Mouse (Mus musculus) heart, embryonic 15.5 days (tissue): ENCODE results near the gene Tnfrsf9. TPM values are rescaled to one million over a fixed set of nuclear protein-coding genes. Genes with fewer than 3 reads are reported as not detected.
"Not testable (repeated sequence)": the region's sequence is repeated elsewhere in the genome, so short reads cannot be mapped to it uniquely, and the experiment has no call there.

Experiments
- ATAC-seq: fragments of 200-750 bp; cut with Nextera tagmentation; replicated peaks from 2 replicates; pipeline ENCODE4 v1.8.0; 2017; ENCODE audit warnings: low read depth, moderate TSS enrichment; ENCODE audit not compliant: insufficient number of reproducible peaks, insufficient read depth, low FRiP score
- H3K27ac ChIP-seq: fragments of 300-500 bp; sonication (generic); 2 replicates; pipeline ENCODE4 v1.5.1; 2015; ENCODE audit warnings: mild to moderate bottlenecking, inconsistent platforms
- H3K27me3 ChIP-seq: fragments of 300-500 bp; sonication (generic); 2 replicates; pipeline ENCODE4 v1.6.1; 2015; ENCODE audit warnings: inconsistent platforms
- H3K36me3 ChIP-seq: fragments of 300-500 bp; sonication (generic); 2 replicates; pipeline ENCODE4 v1.6.1; 2015; ENCODE audit warnings: mild to moderate bottlenecking, inconsistent platforms
- H3K4me1 ChIP-seq: fragments of 300-500 bp; sonication (generic); replicated peaks from 2 replicates; pipeline ENCODE4 v1.6.1; 2015; ENCODE audit warnings: inconsistent platforms
- H3K4me2 ChIP-seq: fragments of 300-500 bp; sonication (generic); 2 replicates; pipeline ENCODE4 v1.6.1; 2015; ENCODE audit warnings: inconsistent platforms, mild to moderate bottlenecking, moderate library complexity
- H3K4me3 ChIP-seq: fragments of 300-500 bp; sonication (generic); 2 replicates; pipeline ENCODE4 v1.5.1; 2015; ENCODE audit warnings: mild to moderate bottlenecking, inconsistent platforms
- H3K9ac ChIP-seq: fragments of 300-500 bp; sonication (generic); 2 replicates; pipeline ENCODE4 v1.6.1; 2015; ENCODE audit warnings: mild to moderate bottlenecking, inconsistent platforms
- H3K9me3 ChIP-seq: fragments of 300-500 bp; sonication (generic); replicated peaks from 2 replicates; pipeline ENCODE4 v1.6.1; 2016; ENCODE audit warnings: inconsistent platforms
- WGBS: fragments of 180-500 bp; shearing (Covaris S2); methylation state at CpG from one replicate; pipeline ENCODE4 v1.1.7; 2015; ENCODE audit warnings: mixed read lengths; 5-methylcytosine and 5-hydroxymethylcytosine counted together
- polyA plus RNA-seq: library from polyadenylated mRNA; unstranded; fragments of >200 nt; fragmentation: Nextera tagmentation; extraction: Ambion mirVana; gene quantifications from 2 replicates; pipeline ENCODE4 v1.2.1, GENCODE M21; 2015

The Tnfrsf9 gene
- polyA plus RNA-seq, 1 experiment from 2014 or later = 2.0 TPM

GRCm38 (mm10) chr4:150896896-150897624 lies 17.3 kb upstream of the Tnfrsf9 start:
- Histone ChIP-seq H3K9ac (no peak overlapping the region), H3K4me2 (no peak overlapping the region), H3K4me1 (no peaks in the 10 kb centered on the region), H3K36me3 (peaks cover 36% of the 10 kb centered on the region), H3K27me3 (no peaks in the 10 kb centered on the region), H3K27ac (no peak overlapping the region; the same call in 1 of the 2 replicates), H3K4me3 (no peak overlapping the region), H3K9me3 (no peaks in the 10 kb centered on the region)
- ATAC-seq = no peak
- WGBS = 89% methylated on average over 26 of the region's 26 CpGs

- H3K4me2 ChIP-seq = no peak overlapping the region
- WGBS = 56% methylated on average over 13 of the region's 13 CpGs
- no peak overlapping the region for H3K9ac ChIP-seq
- H3K4me1 ChIP-seq = no peaks in the 10 kb centered on the region
- H3K9me3 ChIP-seq = no peaks in the 10 kb centered on the region
- no peak overlapping the region for H3K27ac ChIP-seq
- H3K4me3 ChIP-seq = no peak overlapping the region
- ATAC-seq = no peak
- peaks cover 54% of the 10 kb centered on the region for H3K36me3 ChIP-seq
- no peaks in the 10 kb centered on the region for H3K27me3 ChIP-seq
These were observed 15.5 kb upstream of the Tnfrsf9 start for GRCm38 (mm10) chr4:150898716-150899365.

GRCm38 (mm10) chr4:150900486-150900885 lies 13.9 kb upstream of the Tnfrsf9 start:
- Histone ChIP-seq H3K4me2 (no peak overlapping the region), H3K27me3 (no peaks in the 10 kb centered on the region), H3K4me1 (no peaks in the 10 kb centered on the region), H3K4me3 (no peak overlapping the region), H3K9me3 (no peaks in the 10 kb centered on the region), H3K36me3 (peaks cover 64% of the 10 kb centered on the region), H3K9ac (no peak overlapping the region), H3K27ac (no peak overlapping the region)
- WGBS = 89% methylated on average over 13 of the region's 13 CpGs
- no peak for ATAC-seq

GRCm38 (mm10) chr4:150901651-150902050 lies 12.7 kb upstream of the Tnfrsf9 start:
- WGBS = 47% methylated on average over 9 of the region's 9 CpGs
- Histone ChIP-seq H3K9me3 (no peaks in the 10 kb centered on the region), H3K27me3 (no peaks in the 10 kb centered on the region), H3K36me3 (peaks cover 69% of the 10 kb centered on the region), H3K4me2 (no peak overlapping the region), H3K27ac (no peak overlapping the region), H3K4me1 (no peaks in the 10 kb centered on the region), H3K4me3 (no peak overlapping the region), H3K9ac (no peak overlapping the region)
- no peak; the same call in 1 of the 2 replicates for ATAC-seq

GRCm38 (mm10) chr4:150902062-150902461 lies 12.3 kb upstream of the Tnfrsf9 start:
- Histone ChIP-seq H3K4me3 (no peak overlapping the region), H3K9ac (no peak overlapping the region), H3K36me3 (peaks cover 69% of the 10 kb centered on the region), H3K4me1 (no peaks in the 10 kb centered on the region), H3K4me2 (no peak overlapping the region), H3K27me3 (no peaks in the 10 kb centered on the region), H3K9me3 (no peaks in the 10 kb centered on the region), H3K27ac (no peak overlapping the region)
- 63% methylated on average over 12 of the region's 12 CpGs for WGBS
- no peak for ATAC-seq

- no peaks in the 10 kb centered on the region for H3K27me3 ChIP-seq
- no peak overlapping the region for H3K27ac ChIP-seq
- H3K9me3 ChIP-seq = no peaks in the 10 kb centered on the region
- no peak overlapping the region for H3K9ac ChIP-seq
- H3K4me1 ChIP-seq = peaks cover under 1% of the 10 kb centered on the region; the same call in 1 of the 2 replicates
- 93% methylated on average over 14 of the region's 14 CpGs for WGBS
- H3K4me3 ChIP-seq = no peak overlapping the region
- no peak for ATAC-seq
- H3K36me3 ChIP-seq = peaks cover 58% of the 10 kb centered on the region
- H3K4me2 ChIP-seq = no peak overlapping the region
These were observed 11.1 kb upstream of the Tnfrsf9 start for GRCm38 (mm10) chr4:150903091-150903742.

- no peaks in the 10 kb centered on the region for H3K27me3 ChIP-seq
- H3K36me3 ChIP-seq = peaks cover 38% of the 10 kb centered on the region
- no peaks in the 10 kb centered on the region for H3K9me3 ChIP-seq
- no peak overlapping the region for H3K9ac ChIP-seq
- H3K4me1 ChIP-seq = peaks cover 13% of the 10 kb centered on the region
- H3K4me2 ChIP-seq = no peak overlapping the region
- WGBS = 84% methylated on average over 8 of the region's 8 CpGs
- no peak overlapping the region for H3K27ac ChIP-seq
- H3K4me3 ChIP-seq = no peak overlapping the region
- no peak for ATAC-seq
These were observed 7.3 kb upstream of the Tnfrsf9 start for GRCm38 (mm10) chr4:150907099-150907498.

- H3K9me3 ChIP-seq, ATAC-seq, H3K9ac ChIP-seq, H3K27me3 ChIP-seq, H3K27ac ChIP-seq: not testable (repeated sequence)
- 77% methylated on average over 5 of the region's 5 CpGs for WGBS
- peaks cover 14% of the 10 kb centered on the region for H3K4me1 ChIP-seq
- peak overlapping the region; percentile 3; the same call in 1 of the 2 replicates for H3K4me2 ChIP-seq
- H3K36me3 ChIP-seq = peaks cover 24% of the 10 kb centered on the region
- peak overlapping the region; percentile 85 for H3K4me3 ChIP-seq
These were observed 5.8 kb upstream of the Tnfrsf9 start for GRCm38 (mm10) chr4:150908512-150908911.

- no peaks in the 10 kb centered on the region for H3K27me3 ChIP-seq
These were observed 4.8 kb upstream of the Tnfrsf9 start for GRCm38 (mm10) chr4:150909451-150910156.

GRCm38 (mm10) chr4:150910164-150910951 lies 4.0 kb upstream of the Tnfrsf9 start:
- H3K9ac ChIP-seq = peak overlapping the region; percentile 20; the same call in 1 of the 2 replicates
- ATAC-seq = no peak
- 86% methylated on average over 19 of the region's 19 CpGs for WGBS
- H3K4me3 ChIP-seq = peak overlapping the region; percentile 85
- H3K27me3 ChIP-seq = no peaks in the 10 kb centered on the region
- peaks cover 23% of the 10 kb centered on the region for H3K4me1 ChIP-seq
- H3K9me3 ChIP-seq = no peaks in the 10 kb centered on the region
- H3K4me2 ChIP-seq = peak overlapping the region; percentile 75
- H3K36me3 ChIP-seq = peaks cover 12% of the 10 kb centered on the region; the same call in 1 of the 2 replicates
- H3K27ac ChIP-seq = peak overlapping the region; percentile 90

More at GRCm38 (mm10) chr4:150909451-150910156, 4.8 kb upstream of the Tnfrsf9 start:
- peak overlapping the region; percentile 90 for H3K27ac ChIP-seq
- H3K36me3 ChIP-seq = peaks cover 17% of the 10 kb centered on the region; the same call in 1 of the 2 replicates
- peak overlapping the region; percentile 92 for H3K9ac ChIP-seq
- H3K9me3 ChIP-seq = no peaks in the 10 kb centered on the region
- WGBS = under 1% methylated on average over 56 of the region's 56 CpGs
- peak; percentile 91 for ATAC-seq
- peak overlapping the region; percentile 85 for H3K4me3 ChIP-seq
- H3K4me1 ChIP-seq = peaks cover 17% of the 10 kb centered on the region
- H3K4me2 ChIP-seq = peak overlapping the region; percentile 75
